In the genomic region with DNA sequence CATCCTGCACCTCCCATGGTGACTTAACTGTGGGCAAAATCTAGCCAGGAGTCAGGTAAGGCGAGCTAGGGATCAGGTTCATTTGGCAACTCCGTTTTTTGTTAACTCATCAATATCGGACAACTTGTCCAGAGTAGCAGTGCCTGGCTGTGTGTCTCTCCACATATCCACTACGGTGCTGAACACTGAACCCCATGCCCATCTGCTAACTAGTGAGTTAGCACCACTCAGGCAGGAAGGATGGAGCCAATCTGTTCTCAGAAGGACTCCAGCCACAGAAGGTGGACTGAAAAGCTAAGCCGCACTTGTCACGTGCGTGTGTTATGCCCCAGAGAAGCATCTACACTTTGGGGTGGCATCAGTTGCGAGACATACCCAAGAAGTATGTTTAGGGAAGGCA, we compare ENCODE assay signal across 26 mouse cellular contexts.
DNase-seq lines count a peak whose midpoint lies in the region; ATAC-seq lines count a peak whose summit lies in the region.
"Had no signal": no experiment of that assay in that cellular context is flagged by ENCODE, and none has a peak within 500 bp of the region (broad histone marks: within the 10 kb centered on the region; RNA-seq: fewer than 3 reads in every experiment).

No protein-coding gene starts in this region.

- no peaks in the 10 kb centered on the region for H3K36me3 ChIP-seq in kidney, embryonic 14.5 days (ENCODE audit: control insufficient read depth, insufficient read depth, low read length)
- H3K36me3 ChIP-seq in midbrain, embryonic 10.5 days, result no peaks in the 10 kb centered on the region
- H3K36me3 ChIP-seq in midbrain, embryonic 15.5 days (replicated peaks), result no peaks in the 10 kb centered on the region
- H3K36me3 ChIP-seq in embryonic facial prominence, embryonic 14.5 days (ENCODE audit: control insufficient read depth, insufficient read depth, low read length), result no peaks in the 10 kb centered on the region
- H3K36me3 ChIP-seq: heart, embryonic 12.5 days; hindbrain, embryonic 13.5 days; liver, embryonic 15.5 days; lung, embryonic 15.5 days; neural tube, embryonic 12.5 days had no signal

- peak overlapping the region; percentile 30; the same call in 1 of the 2 replicates for H3K27ac ChIP-seq in kidney, embryonic 14.5 days (ENCODE audit: low read depth, low read length)
- H3K27ac ChIP-seq in midbrain, embryonic 10.5 days (replicated peaks), result peak overlapping the region; percentile 75
- no peak overlapping the region for H3K27ac ChIP-seq in midbrain, embryonic 15.5 days
- H3K27ac ChIP-seq in embryonic facial prominence, embryonic 14.5 days (replicated peaks; ENCODE audit: low read depth, low read length), result peak overlapping the region; percentile 69
- H3K27ac ChIP-seq: forebrain, embryonic 13.5 days; layer of hippocampus, adult 2 months; liver, embryonic 15.5 days; lung, embryonic 15.5 days; neural tube, embryonic 12.5 days had no signal

- ATAC-seq in kidney, embryonic 14.5 days (ENCODE audit: low FRiP score, low TSS enrichment), result no peak
- no peak for ATAC-seq in midbrain, embryonic 15.5 days (replicated peaks)
- no peak for ATAC-seq in embryonic facial prominence, embryonic 14.5 days (ENCODE audit: low read depth)
- no peak for ATAC-seq in erythroblast, adult 5-6 weeks (replicated peaks; ENCODE audit: low FRiP score, poor library complexity, severe bottlenecking)
- ATAC-seq: forebrain, embryonic 13.5 days had no signal

- no peak overlapping the region for H3K4me3 ChIP-seq in kidney, embryonic 14.5 days (ENCODE audit: low read length)
- no peak overlapping the region for H3K4me3 ChIP-seq in midbrain, embryonic 10.5 days
- no peak overlapping the region for H3K4me3 ChIP-seq in midbrain, embryonic 15.5 days
- no peak overlapping the region for H3K4me3 ChIP-seq in embryonic facial prominence, embryonic 14.5 days (ENCODE audit: low read depth, low read length)
- H3K4me3 ChIP-seq: erythroblast, embryonic 14.5 days; forebrain, embryonic 13.5 days; heart, embryonic 12.5 days; hindbrain, embryonic 13.5 days; layer of hippocampus, adult 2 months; liver, embryonic 15.5 days; lung, embryonic 15.5 days; megakaryocyte, embryonic 14.5 days; neural tube, embryonic 12.5 days had no signal

- 0 out of 2 replicates have a peak, but pooled peaks cover 5% of the 10 kb centered on the region for H3K4me1 ChIP-seq in kidney, embryonic 14.5 days (ENCODE audit: control insufficient read depth, insufficient read depth, low read length)
- H3K4me1 ChIP-seq in midbrain, embryonic 10.5 days, result peaks cover 42% of the 10 kb centered on the region
- H3K4me1 ChIP-seq in midbrain, embryonic 15.5 days, result peaks cover 15% of the 10 kb centered on the region
- H3K4me1 ChIP-seq in embryonic facial prominence, embryonic 14.5 days (ENCODE audit: control insufficient read depth, insufficient read depth, low read length), result peaks cover 4% of the 10 kb centered on the region; the same call in 1 of the 2 replicates
- H3K4me1 ChIP-seq: liver, embryonic 15.5 days; lung, embryonic 15.5 days; megakaryocyte, embryonic 14.5 days had no signal

- no peak overlapping the region for H3K9ac ChIP-seq in kidney, embryonic 14.5 days (ENCODE audit: low read depth, low read length)
- H3K9ac ChIP-seq in midbrain, embryonic 15.5 days, result no peak overlapping the region
- no peak overlapping the region for H3K9ac ChIP-seq in embryonic facial prominence, embryonic 14.5 days (ENCODE audit: low read depth, low read length)
- H3K9ac ChIP-seq: forebrain, embryonic 13.5 days; heart, embryonic 12.5 days; hindbrain, embryonic 13.5 days; liver, embryonic 15.5 days; lung, embryonic 15.5 days; neural tube, embryonic 12.5 days had no signal

- H3K4me2 ChIP-seq in kidney, embryonic 14.5 days (replicated peaks; ENCODE audit: low read depth, low read length), result no peak overlapping the region
- no peak overlapping the region for H3K4me2 ChIP-seq in midbrain, embryonic 15.5 days
- H3K4me2 ChIP-seq in embryonic facial prominence, embryonic 14.5 days (ENCODE audit: low read depth, low read length), result no peak overlapping the region
- H3K4me2 ChIP-seq: forebrain, embryonic 13.5 days; heart, embryonic 12.5 days; hindbrain, embryonic 13.5 days; liver, embryonic 15.5 days; lung, embryonic 15.5 days; neural tube, embryonic 12.5 days had no signal

- no peaks in the 10 kb centered on the region for H3K9me3 ChIP-seq in kidney, embryonic 14.5 days (ENCODE audit: control insufficient read depth, low read length)
- H3K9me3 ChIP-seq in midbrain, embryonic 10.5 days (replicated peaks), result no peaks in the 10 kb centered on the region
- no peaks in the 10 kb centered on the region for H3K9me3 ChIP-seq in midbrain, embryonic 15.5 days
- H3K9me3 ChIP-seq in embryonic facial prominence, embryonic 14.5 days (ENCODE audit: control insufficient read depth, low read length), result no peaks in the 10 kb centered on the region
- H3K9me3 ChIP-seq: forebrain, embryonic 13.5 days; heart, embryonic 12.5 days; hindbrain, embryonic 13.5 days; liver, embryonic 15.5 days; lung, embryonic 15.5 days; megakaryocyte, embryonic 14.5 days; neural tube, embryonic 12.5 days had no signal

- WGBS in kidney, embryonic 14.5 days, result 84% methylated on average over 8 of the region's 8 CpGs
- WGBS in midbrain, embryonic 10.5 days, result 87% methylated on average over 8 of the region's 8 CpGs
- WGBS in midbrain, embryonic 15.5 days, result 90% methylated on average over 8 of the region's 8 CpGs
- WGBS in embryonic facial prominence, embryonic 14.5 days, result 85% methylated on average over 8 of the region's 8 CpGs

- H3K27me3 ChIP-seq in kidney, embryonic 14.5 days (ENCODE audit: control insufficient read depth, insufficient read depth, low read length), result no peaks in the 10 kb centered on the region
- peaks cover 4% of the 10 kb centered on the region; the same call in 1 of the 2 replicates for H3K27me3 ChIP-seq in midbrain, embryonic 10.5 days (ENCODE audit: low read depth, poor library complexity, severe bottlenecking)
- no peaks in the 10 kb centered on the region for H3K27me3 ChIP-seq in midbrain, embryonic 15.5 days (replicated peaks)
- no peaks in the 10 kb centered on the region for H3K27me3 ChIP-seq in embryonic facial prominence, embryonic 14.5 days (replicated peaks; ENCODE audit: control insufficient read depth, insufficient read depth, low read length)
- H3K27me3 ChIP-seq: forebrain, embryonic 13.5 days; hindbrain, embryonic 13.5 days; neural tube, embryonic 12.5 days had no signal

- no peak for DNase-seq in kidney, postnatal 4 days
- DNase-seq in midbrain, embryonic 10.5 days (ENCODE audit: low spot score), result no peak
- DNase-seq in embryonic facial prominence, embryonic 14.5 days (ENCODE audit: low spot score), result no peak
- DNase-seq in Muller cell, postnatal 12 days (ENCODE audit: inconsistent ontology term), result no peak
- DNase-seq: adrenal gland, adult 8-10 months; cerebellum, adult 18-20 months; cerebellum, postnatal 25 days; heart, postnatal 14 days; liver; lung, postnatal 36 days; midbrain, embryonic 14.5 days; right cerebral cortex, postnatal 14 days; spleen, adult 18-20 months; thymus, postnatal 14 days had no signal
